Mouse (Mus musculus) cerebellum, adult 11-12 months (tissue): ENCODE data around the gene Mal.
A peak's percentile ranks its signal among the peaks of the same experiment; 100 is the strongest.

Experiments
- DNase-seq: peaks from one replicate; pipeline ENCODE4 v3.0.0; 2022

The Mal gene

DNA sequence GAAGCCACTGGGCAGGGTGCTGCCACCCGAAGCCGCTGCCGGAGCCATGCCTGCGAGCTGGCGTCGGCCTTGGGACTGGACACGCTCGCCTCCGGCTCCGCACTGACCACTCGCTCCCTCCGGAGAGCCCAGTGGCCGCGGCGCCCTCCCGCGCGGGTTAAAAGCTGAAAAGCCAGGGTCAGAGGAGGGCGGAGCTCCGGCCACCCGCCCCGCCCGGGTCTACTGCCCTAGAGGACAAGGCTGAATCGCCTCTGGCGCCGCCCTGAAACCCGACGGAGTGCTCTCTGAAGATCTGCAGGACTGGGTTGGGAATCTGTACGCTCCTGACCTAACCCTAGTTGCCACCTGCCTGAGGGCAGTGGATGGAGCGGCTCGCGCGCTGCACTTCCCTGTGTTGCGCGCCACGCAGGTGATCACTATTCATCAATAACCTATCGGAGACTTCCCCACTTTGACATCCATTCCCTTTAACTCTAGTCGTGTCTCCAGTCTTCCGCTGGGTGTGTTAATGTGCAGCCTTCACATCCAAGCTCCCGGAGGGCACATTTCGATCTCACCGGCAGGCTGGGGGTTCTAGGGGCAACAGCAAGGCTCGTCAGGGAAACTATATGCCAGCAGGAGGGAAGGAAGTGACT is at the start of gene Mal:
Mal (minus strand) TSS at position 610 of the 635 bp plus-strand sequence.
- DNase-seq, result peak; percentile 19

DNA sequence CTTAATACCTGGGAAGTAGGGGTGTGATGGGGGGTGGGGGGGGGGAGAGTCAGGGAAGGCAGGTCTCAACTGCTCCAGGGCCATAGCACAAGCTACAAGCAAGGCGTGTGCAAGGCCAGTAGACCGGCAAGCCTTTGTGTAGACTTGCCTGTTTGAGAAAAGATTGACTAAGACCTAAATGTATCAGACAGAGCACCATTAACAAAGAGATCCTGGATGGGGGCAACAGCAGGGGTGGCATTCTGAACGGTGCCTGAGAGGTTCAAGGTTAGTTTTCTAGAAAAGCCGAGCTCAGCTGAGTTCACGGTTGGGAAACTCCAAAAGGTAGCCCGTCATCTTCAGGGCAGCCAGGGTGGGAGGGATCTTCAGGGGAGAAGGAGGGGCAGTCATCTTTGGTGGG is 48.8 kb upstream of the Mal start:
- no peak for DNase-seq

DNA sequence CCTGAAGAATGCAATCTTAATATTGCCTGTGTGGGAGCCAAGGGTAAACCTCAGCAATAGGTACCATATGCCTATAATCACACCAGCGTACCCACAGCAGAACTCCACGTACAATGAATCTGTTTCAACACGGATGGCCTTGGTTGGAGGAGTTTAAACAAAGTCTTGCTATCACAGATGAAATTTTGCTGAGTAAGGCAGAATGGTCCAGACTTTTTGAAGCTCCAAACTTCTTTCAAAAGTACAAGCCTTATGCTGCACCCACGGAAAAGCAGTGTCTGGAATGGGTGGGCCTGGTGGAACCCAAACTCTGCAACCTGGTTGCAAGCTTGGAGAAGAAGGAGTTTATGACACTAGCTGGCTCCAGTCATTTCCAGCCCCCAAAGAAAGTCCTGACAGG is 32.7 kb upstream of the Mal start:
- no peak for DNase-seq

DNA sequence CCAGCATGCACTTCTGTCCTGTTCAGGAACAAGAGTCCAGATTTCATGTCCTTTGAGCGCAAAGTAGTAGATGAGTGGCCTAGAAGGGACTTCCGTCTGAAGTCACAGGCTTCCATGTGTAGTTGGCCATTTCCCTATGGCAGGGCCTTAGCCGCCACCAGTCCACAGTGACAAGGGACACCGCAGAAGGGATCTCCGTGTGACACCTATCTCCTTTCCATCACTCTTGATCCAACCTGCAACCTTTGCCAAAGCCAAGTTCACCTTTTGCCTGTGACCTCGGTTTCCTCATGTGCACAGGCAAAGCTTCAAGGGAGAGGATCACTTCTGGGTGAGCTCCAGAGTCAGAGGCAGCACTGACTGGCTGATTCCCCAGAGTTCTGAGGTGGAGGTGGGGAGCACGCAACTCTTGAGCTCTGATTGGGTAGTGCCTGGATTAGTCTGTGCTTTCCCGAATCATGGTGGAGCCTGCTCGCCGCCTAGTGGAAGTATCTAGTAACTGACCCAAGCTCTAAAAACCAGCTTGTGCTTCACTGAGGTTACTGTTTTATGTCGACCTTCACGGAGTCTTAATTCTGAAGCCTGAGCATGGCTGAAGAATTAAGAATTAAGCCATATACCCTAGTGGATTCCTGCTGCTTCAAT is 27.3 kb upstream of the Mal start:
- DNase-seq, result peak; percentile 58

DNA sequence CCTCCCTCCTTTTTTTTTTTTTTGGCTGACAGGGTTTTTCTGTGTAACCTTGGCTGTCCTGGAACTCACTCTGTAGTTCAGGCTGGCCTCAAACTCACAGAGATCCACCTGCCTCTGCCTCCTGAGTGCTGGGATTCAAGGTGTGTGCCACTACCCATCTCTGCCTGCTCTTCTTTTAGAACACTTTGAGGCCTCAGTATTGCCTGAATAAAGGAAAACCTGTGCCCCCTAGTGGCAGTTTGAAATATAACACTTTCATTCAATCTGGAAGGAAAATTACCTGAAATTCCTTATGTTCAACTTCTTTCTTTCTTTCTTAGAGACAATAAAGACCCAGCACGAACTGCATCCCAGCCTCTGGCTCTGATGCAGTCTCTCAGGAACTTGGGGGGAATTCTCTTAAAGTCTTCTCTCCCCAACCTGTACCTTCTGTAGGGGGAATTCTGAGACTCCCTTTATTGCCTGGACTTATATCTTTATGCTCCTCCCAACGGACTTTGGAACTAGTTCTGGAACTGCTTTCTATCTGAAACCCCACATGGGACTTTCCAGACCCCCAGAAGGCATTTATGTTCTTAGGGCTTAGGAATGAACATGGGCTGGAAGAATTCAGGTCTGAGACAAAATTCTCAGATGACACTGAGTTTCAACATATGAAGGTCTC is 11.5 kb upstream of the Mal start:
- no peak for DNase-seq

DNA sequence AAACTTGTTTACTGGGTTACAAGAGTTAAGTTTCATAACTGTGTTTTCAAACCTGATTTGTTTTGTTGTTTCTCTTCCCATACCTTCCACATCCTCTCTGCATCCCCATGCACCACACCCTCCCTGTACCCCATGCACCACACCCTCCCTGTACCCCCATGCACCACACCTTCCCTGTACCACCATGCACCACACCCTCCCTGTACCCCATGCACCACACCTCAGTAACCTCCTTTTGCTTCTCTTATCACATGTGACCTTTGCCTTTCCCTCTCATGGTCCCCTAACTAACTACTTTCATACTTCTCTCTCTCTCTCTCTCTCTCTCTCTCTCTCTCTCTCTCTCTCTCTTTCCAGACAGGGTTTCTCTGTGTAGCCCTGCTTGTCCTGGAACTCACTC is 10.5 kb upstream of the Mal start:
- no peak for DNase-seq

DNA sequence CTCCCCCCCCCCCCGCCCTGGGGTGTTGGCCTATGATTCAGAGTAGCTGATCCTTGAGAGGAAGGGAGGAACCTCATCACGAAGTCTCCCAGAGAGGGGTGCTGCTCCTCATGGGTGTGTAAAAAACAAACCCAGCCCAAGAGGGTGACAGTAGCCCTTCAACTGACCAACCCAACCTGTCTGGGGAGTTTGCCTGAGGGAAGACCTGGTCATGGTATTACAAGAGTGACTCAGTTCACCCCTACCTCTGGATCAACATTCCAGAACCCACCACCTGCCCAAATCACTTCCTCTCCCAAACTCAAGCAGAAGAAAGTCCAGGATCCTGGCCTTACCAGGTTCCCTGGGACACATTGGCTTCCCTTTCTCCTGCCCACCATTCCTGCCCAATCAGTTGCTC is 6.2 kb upstream of the Mal start:
- DNase-seq, result no peak

DNA sequence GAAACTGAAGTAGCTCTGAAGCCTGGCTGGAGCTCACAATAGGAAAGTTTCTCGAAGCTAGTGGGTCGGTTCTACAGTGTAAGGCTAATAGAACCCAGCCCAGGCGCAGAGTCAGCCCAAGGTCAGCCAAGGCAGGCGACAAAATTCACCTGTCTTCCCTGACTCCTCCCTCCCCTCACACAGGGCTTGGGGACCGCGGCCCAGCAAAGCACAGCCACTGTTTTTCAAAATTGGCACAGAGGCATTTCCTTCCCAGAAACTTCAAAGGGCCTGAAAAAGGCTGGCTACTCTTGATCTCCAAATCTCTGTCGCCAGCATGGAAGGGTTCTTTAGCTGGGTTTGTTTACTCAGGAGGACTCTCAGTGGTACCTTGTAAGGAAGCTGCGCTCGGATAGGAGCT is 1.1 kb downstream of the Mal start:
- DNase-seq, result no peak

DNA sequence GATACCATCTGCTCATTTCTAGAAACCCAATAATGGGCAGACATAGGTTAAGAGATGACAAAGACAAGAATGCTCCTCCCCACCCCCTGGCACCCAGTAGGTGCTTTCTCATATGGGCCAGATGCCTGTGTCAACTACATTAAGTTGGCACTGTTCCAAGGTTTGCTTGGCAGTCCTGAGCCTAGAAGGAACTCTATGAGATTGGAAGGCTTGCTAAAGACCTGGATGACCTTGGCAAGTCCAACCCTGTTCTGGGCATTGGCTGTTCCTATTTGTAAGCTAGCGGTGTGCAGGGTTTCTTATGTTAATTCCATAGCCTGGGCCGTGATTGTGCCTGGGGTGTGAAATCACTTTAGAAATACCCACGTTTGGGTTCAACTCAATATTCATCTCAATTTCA is 1.7 kb downstream of the Mal start:
- DNase-seq, result no peak

DNA sequence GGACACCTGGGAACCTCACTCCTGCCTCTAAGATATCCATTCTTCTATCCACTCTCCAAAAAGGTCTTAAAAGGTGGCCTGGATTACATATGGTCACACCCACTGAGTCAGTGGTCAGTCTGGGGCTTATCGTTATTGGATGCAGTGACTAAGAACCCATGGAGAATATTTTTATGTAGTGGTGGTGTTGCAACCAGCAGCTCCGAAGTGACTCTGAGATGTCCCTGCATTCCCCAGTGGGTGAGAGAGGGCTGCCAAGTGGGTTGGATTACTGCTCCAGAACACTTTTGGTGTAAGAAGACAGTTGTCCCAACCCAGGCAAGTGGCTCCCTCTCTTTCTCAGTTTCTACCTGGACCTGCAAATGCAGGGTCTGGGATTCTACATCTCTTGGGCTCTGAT is 3.7 kb downstream of the Mal start:
- no peak for DNase-seq

DNA sequence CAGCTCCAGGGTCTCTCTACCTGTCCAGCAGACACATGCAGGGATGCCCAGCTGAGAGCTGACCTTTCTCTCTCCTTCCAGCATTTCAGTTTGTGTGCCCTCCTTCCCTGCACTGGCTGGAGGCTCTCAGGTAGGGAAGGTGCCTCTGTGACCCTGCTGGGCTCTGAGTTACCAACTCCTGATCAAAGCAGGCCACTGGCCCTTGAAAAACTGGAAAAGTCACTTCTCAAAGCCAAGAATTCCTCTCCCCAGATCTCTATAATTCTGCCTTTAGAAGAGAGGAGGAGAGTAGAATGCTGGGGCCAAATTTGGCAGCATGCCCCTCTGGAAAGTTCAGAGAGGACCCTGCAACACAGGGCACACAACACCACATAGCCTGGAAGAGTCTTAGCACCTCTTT is 4.2 kb downstream of the Mal start:
- DNase-seq, result no peak

DNA sequence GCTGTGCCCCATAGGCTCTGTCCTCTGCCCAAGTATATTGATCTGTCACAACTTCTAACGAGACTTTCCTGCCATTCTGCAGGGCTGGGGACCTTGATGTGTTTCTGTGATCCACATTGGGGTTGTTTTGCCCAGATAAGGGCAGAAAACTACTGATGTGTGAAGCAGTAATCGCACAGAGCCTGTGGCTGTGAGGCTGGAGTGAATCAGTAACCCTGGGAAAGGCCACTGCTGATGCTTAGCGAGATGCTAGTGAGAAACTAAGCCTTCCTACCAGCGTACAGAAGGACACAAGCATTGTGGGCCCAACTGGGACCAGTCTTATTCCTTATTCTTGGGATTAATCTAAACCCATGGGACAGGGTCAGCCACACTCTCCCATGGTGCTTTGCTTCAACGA is 4.9 kb downstream of the Mal start:
- DNase-seq, result no peak

DNA sequence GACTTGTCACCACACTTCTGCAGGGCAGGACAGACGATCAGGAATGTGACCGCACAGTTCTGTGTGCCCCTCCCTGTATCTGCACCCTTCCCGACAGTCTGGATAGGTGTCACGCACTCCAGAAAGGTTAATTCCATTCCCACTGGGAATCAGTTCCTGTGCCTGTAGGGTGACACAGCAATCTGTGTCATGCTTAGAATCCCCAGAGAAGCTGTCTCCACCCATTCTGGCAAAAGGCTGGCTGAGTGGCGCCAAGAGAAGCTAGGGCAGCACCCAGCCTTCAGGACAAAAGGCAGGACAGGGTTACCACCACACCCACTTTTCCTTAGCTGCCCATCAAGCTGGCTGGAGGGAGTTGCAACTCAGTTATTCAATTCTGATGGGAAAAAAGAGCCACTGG is 6.6 kb downstream of the Mal start:
- DNase-seq, result no peak

DNA sequence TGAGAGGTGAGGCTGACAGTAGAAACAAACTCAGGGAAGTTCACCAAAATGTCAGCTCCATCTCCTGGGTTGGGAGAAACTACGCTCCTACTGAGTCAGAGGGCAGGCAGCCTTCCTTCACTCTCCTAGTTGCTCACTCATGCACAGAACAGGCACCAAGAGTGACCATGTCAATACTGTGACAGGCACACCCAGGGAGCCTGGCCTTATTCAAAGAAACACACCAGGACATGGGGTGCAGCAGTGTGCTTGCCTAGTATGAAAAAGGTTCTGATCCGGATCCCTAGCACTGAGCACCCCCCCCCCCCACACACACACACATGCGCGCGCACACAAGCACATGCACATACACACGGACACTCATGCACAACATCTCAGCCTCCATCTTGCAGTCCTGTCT is 8.3 kb downstream of the Mal start:
- DNase-seq, result no peak

DNA sequence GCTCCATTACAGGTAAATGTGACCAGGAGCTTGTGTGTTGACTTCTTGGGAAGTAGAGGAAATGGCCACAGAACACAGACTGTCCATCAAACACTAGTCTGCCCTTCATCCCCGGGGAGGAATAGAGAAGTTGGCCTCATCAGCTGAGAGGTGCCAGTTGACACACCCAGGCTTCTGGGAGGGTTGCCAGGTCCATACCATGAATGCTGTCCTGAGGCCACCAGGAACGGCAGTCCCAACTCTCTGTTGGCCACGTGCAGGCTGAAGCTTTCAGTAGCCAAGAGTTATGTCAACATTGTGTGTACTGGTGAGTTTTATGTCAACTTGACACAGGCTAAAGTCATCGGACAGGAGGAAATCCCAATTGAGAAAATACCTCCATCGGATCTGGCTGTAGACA is 9.6 kb downstream of the Mal start:
- no peak for DNase-seq

DNA sequence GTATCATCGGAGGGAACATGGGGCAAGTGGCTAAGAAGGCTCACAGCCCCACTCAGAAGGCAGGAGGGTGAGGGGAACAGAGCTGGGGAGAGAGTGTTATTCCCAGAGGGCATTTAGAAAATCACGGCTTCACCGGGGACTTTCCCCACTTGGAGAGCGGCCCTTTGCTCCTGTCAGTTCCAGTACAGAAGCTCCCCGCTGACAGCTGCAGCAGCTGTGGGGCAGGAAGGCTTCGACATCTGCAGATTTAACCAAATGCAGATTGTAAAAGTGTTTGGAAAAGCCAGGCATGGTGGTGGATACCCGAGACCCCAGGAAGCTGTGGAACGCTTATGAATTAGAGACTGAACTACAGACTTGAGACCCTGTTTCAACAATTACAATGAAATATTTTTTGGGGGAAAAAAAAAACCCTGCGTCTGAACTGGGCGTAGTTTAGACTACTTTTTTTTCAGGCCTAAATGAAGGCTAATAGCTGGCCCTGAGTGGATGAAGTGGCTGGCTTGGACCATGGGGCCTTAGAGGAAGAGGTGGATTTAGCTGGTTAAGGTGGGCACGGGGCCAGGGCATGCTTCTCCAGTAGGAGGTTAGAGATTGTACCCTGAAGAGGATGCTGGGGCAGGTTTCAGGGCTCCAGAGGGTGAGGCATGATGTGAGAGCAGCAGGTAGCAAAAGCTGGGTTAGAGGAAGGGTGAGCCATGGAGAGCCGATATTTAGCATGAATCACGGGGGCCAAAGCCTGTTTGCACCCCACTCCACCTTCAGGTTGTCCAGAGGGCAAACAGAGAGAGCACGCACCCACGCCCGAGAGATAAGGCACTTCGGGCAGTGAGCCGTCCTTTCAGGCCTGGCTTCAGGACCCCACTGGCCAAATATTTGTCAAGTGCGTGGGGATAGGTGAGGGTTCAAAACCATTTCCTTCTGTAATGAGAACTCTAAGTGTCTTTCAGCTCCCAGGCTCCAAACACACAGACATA is 12.5 kb downstream of the Mal start:
- DNase-seq, result no peak

DNA sequence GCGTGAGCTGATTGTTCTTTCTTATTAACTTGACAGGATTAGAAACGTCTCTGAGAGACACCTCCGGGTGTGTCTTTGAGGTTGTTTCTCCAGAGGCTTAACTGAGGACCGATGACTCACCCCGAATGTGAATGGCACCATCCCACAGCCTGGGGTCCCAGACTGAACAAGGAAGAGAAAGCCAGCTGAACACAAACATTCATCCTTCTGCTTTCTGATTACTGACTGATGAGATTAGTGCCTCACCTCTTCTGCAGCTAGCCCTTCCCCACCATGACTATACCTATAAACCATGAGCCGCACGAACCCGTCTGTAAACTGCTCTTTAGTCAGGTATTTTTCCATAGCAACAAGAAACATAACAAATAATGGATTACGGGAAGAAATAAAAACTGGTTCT is 17.5 kb downstream of the Mal start:
- no peak for DNase-seq

DNA sequence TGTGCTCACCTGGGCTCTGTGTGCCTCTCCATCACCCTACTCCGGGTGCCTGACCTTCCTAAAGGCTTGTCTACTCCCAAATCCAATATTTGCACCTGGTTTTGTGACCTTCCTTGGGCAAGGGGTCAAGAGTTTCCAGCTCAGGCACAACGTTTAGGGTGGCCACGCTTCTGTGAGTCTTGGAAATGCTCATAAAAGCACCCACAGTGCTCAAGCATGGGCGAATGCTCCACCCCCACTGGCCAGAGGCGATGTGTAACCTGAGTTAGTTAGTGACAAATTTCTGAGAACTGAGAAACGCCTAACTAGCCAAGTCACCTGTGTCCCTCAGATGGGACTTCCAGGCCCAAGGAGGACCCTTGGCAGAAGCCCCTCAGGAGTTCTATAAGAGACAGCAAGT is 20.9 kb downstream of the Mal start:
- no peak for DNase-seq

DNA sequence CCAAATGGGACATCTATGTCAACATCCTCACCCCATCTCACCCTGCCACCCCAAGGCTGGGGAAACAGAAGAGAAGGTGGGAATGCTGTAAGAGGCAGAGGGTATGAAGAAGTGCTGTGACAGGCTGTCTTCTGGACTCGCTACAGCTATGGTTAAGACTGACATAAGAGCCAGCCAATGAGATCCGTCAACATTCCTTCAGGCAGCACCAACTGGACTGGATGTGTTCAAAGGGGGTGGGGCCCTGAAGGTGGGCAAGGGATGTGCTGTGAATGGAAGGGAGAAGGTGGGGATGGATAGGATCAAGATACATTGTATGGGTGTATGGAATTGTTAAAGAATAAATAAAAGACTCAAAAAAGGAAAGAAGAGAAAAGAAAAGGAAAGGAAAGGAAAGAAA is 23.9 kb downstream of the Mal start:
- no peak for DNase-seq

DNA sequence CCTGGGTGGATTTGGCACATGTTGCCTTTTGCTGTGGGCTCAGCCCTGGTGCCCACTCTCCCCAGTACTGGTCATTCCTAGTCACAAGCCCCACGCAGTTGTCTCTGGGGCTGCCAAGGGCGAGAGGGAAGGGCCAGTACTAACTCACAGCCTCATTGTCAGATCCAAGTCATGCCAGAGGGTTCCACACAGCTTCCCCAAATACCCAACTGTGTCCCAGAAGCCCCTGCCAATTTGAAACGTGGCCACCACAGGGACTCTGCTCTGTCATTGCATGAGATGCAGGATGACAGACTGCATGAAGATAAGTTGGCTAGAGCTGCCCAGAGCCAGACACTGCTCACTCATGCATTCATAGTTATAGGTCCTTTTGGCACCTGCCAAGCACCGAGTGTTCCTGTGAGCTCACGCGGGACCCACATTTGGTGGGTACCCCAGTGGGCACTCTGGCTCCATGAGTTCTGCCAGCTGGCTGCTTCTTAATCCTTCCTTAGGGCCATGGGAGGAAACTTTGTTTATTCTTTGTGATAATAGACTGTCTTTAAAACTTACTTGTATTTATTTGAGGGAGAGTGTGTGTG is 28.4 kb downstream of the Mal start:
- peak; percentile 18 for DNase-seq

DNA sequence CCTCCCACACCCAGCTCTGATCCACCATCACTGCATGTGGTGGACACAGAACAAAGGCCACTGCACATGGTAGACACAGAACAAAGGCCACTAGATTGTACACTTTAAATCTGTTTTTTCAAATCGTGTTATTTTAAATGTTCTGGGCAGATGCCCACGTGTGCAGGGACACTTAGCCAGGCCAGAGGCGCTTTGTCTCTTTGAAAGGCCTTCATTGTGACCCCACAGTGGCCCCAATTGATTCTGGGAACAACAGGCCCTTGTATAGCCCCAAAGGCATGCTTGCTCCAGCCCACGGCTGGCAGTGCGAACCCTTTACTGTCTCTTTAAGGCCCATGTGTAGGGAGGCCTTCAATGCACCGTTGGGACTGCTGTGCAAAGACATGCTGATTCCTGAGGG is 29.1 kb downstream of the Mal start:
- peak; percentile 25 for DNase-seq

DNA sequence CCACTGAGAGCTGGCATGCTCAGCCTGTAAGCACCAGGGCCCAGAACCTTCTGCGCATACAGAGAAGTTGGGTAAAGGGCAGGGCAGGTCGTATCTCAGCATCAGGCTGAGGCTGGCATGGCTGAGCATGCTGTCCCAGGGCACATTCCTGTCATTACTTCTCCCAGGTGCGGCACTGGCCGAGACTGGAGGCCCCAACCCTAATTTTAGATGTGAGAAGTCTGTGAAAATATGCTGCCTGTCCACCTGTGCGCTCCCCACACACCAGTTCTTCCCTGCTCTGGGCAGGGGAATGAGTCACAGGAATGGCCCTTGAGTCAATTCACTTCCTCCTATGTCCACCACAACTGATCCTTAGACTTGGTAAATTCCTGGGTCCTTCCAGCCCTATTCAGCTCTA is 30.8 kb downstream of the Mal start:
- no peak for DNase-seq

DNA sequence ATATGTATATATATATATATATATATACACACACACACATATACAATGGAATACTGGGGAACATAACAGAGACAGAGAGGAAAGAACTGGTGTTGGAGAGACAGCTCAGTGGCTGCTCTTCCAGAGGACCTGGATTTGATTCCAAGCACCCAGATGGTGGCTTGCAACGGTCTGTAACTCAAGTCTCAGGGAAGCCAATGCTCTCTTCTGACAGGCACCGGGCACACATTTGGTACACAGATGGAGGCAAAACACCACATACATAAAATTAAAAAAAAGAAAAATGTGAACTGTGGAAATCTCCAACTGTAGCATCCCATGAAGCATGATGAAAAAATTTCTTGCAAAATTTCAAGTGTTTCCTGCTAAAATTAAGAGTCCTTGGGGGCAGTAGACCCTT is 31.7 kb downstream of the Mal start:
- DNase-seq, result no peak
